Mouse (Mus musculus) hindbrain, embryonic 12.5 days (tissue): Measurements from ENCODE around the gene Bbs12. TPM values are rescaled to one million over a fixed set of nuclear protein-coding genes. Genes with fewer than 3 reads are reported as not detected.

Experiments used
- ATAC-seq: fragments of 200-750 bp; cut with Nextera tagmentation; 2 replicates; pipeline ENCODE4 v1.8.0; 2017; ENCODE audit warnings: moderate TSS enrichment; ENCODE audit not compliant: low FRiP score
- H3K27ac ChIP-seq: fragments of 300-500 bp; sonication (generic); 2 replicates; pipeline ENCODE4 v1.5.1; 2016; ENCODE audit warnings: mild to moderate bottlenecking
- H3K27me3 ChIP-seq: fragments of 300-500 bp; sonication (generic); 2 replicates; pipeline ENCODE4 v1.6.1; 2016; ENCODE audit warnings: mild to moderate bottlenecking
- H3K36me3 ChIP-seq: fragments of 300-500 bp; sonication (generic); 2 replicates; pipeline ENCODE4 v1.6.1; 2016; ENCODE audit warnings: mild to moderate bottlenecking
- H3K4me1 ChIP-seq: fragments of 300-500 bp; sonication (generic); 2 replicates; pipeline ENCODE4 v1.6.1; 2016
- H3K4me2 ChIP-seq: fragments of 300-500 bp; sonication (generic); replicated peaks from 2 replicates; pipeline ENCODE4 v1.6.1; 2016; ENCODE audit warnings: mild to moderate bottlenecking
- H3K4me3 ChIP-seq: fragments of 300-500 bp; sonication (generic); 2 replicates; pipeline ENCODE4 v1.5.1; 2016; ENCODE audit warnings: mild to moderate bottlenecking
- H3K9ac ChIP-seq: fragments of 300-500 bp; sonication (generic); 2 replicates; pipeline ENCODE4 v1.6.1; 2016; ENCODE audit warnings: mild to moderate bottlenecking, moderate library complexity
- H3K9me3 ChIP-seq: fragments of 300-500 bp; sonication (generic); replicated peaks from 2 replicates; pipeline ENCODE4 v1.6.1; 2016; ENCODE audit warnings: mild to moderate bottlenecking
- WGBS: fragments of 180-500 bp; shearing (Covaris S2); methylation state at CpG from one replicate; pipeline ENCODE4 v1.1.7; 2016; 5-methylcytosine and 5-hydroxymethylcytosine counted together
- polyA plus RNA-seq: library from polyadenylated mRNA; unstranded; fragments of >200 nt; fragmentation: Nextera tagmentation; extraction: Ambion mirVana; gene quantifications from 2 replicates; pipeline ENCODE4 v1.2.1, GENCODE M21; 2016

Bbs12 gene
- polyA plus RNA-seq, 1 experiment from 2014 or later: 5.0 TPM

DNA sequence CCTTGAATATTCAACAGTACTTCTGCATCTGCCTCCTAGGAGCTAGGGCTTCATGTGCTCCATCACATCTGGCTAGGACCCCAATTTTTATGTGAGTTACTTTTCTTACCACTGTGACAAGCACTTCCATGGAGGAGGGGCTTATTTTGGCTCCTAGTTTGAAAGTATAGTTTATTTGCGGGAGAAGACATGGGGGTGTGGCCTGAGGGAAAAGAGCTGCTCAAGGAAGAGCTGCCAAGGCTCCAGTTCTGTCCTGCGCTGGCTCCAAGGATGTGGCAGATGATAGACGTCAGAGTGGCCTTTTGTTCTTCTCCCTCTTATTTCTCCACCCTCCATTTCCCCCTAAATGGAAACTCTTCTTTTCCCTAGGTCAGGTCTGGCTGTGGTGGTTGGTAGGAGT, 53.6 kb downstream of the Bbs12 start:
- no peak for ATAC-seq
- Histone ChIP-seq H3K9me3 (no peaks in the 10 kb centered on the region), H3K9ac (no peak overlapping the region), H3K4me1 (no peaks in the 10 kb centered on the region), H3K27ac (no peak overlapping the region), H3K4me2 (no peak overlapping the region), H3K4me3 (no peak overlapping the region), H3K27me3 (no peaks in the 10 kb centered on the region), H3K36me3 (no peaks in the 10 kb centered on the region)
- WGBS: 56% methylated on average over 3 of the region's 3 CpGs

DNA sequence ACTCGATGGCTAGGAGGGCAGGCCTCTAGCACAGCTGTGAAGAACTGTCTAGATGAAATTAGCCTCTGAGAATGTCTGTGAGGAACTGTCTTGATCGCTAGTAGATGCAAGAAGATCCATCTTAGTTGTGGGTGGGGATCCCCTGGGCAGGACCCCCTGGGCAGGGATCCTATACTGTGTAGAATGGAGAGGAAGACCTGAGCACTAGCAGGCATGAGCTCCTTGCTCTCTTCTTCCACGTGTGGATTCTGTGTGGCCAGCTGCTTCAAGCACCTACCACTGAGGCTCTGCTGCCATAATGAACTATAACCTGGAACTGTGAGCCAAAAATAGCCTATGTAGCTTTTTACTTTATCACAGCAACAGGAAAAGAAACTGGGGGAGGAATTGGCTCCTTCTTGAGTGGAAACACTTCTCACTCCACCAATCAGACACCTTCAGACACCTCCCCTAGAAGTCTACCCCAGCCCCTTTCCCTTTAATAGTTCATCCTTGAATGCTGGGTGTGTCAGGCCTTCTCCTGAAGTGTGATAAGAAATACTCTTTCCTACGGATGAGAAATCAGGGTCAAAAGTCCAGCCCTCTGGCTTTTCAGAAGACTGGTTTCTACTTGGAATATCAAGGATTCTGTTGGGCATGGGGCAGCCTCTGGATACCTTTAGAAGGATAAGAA, 54.2 kb downstream of the Bbs12 start:
- no peak for ATAC-seq
- WGBS: 72% methylated on average over 4 of the region's 4 CpGs

GRCm38 (mm10) chr3:37370407-37370806, 58.1 kb downstream of the Bbs12 start:
- Histone ChIP-seq H3K36me3 (no peaks in the 10 kb centered on the region), H3K4me3 (no peak overlapping the region), H3K4me1 (no peaks in the 10 kb centered on the region), H3K9me3 (no peaks in the 10 kb centered on the region), H3K27ac (no peak overlapping the region), H3K9ac (no peak overlapping the region), H3K4me2 (no peak overlapping the region), H3K27me3 (no peaks in the 10 kb centered on the region)
- ATAC-seq: no peak
- WGBS: 77% methylated on average over 4 of the region's 4 CpGs

More for the DNA sequence above, 54.2 kb downstream of the Bbs12 start:
- H3K36me3 ChIP-seq: no peaks in the 10 kb centered on the region
- H3K9ac ChIP-seq: no peak overlapping the region
- no peaks in the 10 kb centered on the region for H3K4me1 ChIP-seq
- H3K9me3 ChIP-seq: no peaks in the 10 kb centered on the region
- H3K27me3 ChIP-seq: no peaks in the 10 kb centered on the region
- H3K27ac ChIP-seq: no peak overlapping the region
- H3K4me2 ChIP-seq: no peak overlapping the region
- H3K4me3 ChIP-seq: no peak overlapping the region

Other genes with a start within 250 kb of the Bbs12 start
- gene Adad1, start 249.0 kb upstream of the Bbs12 start, polyA plus RNA-seq: 0.35 and 0.85 TPM in 2 replicates
- 0.66 and 0.73 TPM in 2 replicates for gene Il2, start 186.6 kb upstream of the Bbs12 start, polyA plus RNA-seq
- not detected in 2 replicates for gene Il21, start 79.9 kb upstream of the Bbs12 start, polyA plus RNA-seq
- 2.9 and 4.4 TPM in 2 replicates for gene Cetn4, start 154 bp downstream of the Bbs12 start, polyA plus RNA-seq
- gene Fgf2, start 35.8 kb downstream of the Bbs12 start, polyA plus RNA-seq: 0.91 and 1.0 TPM in 2 replicates
- gene Spata5, start 107.3 kb downstream of the Bbs12 start, polyA plus RNA-seq: 31.0 and 35.3 TPM in 2 replicates
- 4.2 and 5.1 TPM in 2 replicates for gene Nudt6, start 107.7 kb downstream of the Bbs12 start, polyA plus RNA-seq